Mouse (Mus musculus) olfactory bulb, adult 2 months (tissue): ENCODE data around the gene Olfr965.
"Not testable (repeated sequence)": the region's sequence is repeated elsewhere in the genome, so short reads cannot be mapped to it uniquely, and the experiment has no call there.

Experiments used
- CTCF ChIP-seq: fragments of 200-500 bp; IDR thresholded peaks from 2 replicates; pipeline ENCODE4 v1.5.1; 2012; ENCODE audit warnings: low read depth, mild to moderate bottlenecking, low read length, moderate library complexity; ENCODE audit not compliant: insufficient read depth
- POLR2A ChIP-seq: fragments of 200-500 bp; IDR thresholded peaks from 2 replicates; pipeline ENCODE4 v1.6.1; 2012; ENCODE audit warnings: mild to moderate bottlenecking, low read depth, low read length, moderate library complexity; ENCODE audit not compliant: insufficient read depth

DNA sequence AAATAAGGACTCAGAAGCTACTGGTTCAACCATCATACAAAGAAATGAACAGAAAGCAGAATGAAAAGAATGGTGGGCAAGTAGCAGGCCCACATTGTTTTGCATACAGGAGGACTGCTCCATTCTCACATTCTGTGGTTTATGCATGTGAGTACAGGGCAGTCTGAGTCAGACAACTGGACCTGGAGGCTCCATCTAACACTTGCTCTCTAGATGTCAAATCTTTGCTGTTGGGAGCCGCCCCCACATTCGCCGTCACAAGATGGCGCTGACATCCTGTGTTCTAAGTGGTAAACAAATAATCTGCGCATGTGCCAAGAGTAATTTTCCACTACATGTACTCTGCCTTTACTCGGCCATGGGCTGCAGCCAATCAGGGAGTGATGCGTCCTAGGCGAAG is 10.0 kb upstream of the Olfr965 start:
- not testable (repeated sequence) for TF ChIP-seq CTCF, POLR2A
